Mouse (Mus musculus) bone marrow, adult 2 months (tissue): ENCODE measurements around the gene Itih5.
A peak's percentile ranks its signal among the peaks of the same experiment; 100 is the strongest.

Experiments
- CTCF ChIP-seq: fragments of 200-500 bp; IDR thresholded peaks from 2 replicates; pipeline ENCODE4 v1.5.1; 2011; ENCODE audit warnings: low read length, control low read depth; ENCODE audit not compliant: control insufficient read depth, insufficient read depth
- POLR2A ChIP-seq: fragments of 200-500 bp; IDR thresholded peaks from 2 replicates; pipeline ENCODE4 v1.6.1; 2011; ENCODE audit warnings: low read depth, mild to moderate bottlenecking, control low read depth, low read length, borderline replicate concordance; ENCODE audit not compliant: control insufficient read depth

DNA sequence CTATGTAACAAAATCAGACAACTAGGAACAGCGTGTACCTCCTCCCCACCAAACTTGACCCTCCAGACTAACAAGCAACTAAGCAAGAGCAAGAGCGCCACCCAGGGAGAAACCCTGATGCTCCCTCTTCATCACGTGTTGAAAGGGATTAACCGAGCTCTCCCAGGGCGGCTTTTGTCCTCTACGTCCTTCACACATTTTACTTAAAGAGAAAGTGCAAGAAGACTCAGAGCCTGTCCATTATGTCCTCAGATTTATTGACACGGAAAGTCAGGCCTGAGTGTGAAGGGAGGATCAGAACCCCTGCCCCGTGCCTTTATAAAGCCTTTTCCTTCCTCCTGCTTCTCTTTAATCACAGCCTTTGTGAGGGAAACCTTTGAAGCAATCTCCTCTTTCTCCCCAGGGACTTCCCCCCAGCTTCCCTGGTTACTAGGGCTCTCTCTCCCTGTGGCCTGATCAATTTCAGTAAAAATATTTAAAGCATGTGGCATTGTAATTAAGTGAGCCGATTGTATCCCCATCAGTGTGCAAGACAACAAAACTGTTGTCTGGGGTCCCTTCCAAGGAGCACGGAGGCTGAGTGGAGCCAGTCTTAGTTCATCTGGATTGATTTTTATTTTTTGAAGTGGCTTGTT, 131.4 kb downstream of the Itih5 start:
- TF ChIP-seq POLR2A = no peak
- peak; percentile 21; the same call in 1 of the 2 replicates for TF ChIP-seq CTCF
